Mouse (Mus musculus) G1E (cell line): Measurements from ENCODE around the gene Mau2.
"Not testable (repeated sequence)": the region's sequence is repeated elsewhere in the genome, so short reads cannot be mapped to it uniquely, and the experiment has no call there.

Source experiments
- CTCF ChIP-seq: IDR thresholded peaks from 2 replicates; pipeline ENCODE4 v1.5.1; 2012; ENCODE audit warnings: low read depth, low read length, inconsistent platforms, mixed read lengths
- GATA1 ChIP-seq: IDR thresholded peaks from 2 replicates; pipeline ENCODE4 v1.6.1; 2012; ENCODE audit warnings: borderline replicate concordance, low read length, inconsistent platforms, mixed read lengths
- GATA2 ChIP-seq: IDR thresholded peaks from 2 replicates; pipeline ENCODE4 v1.6.1; 2012; ENCODE audit warnings: low read depth, low read length, inconsistent platforms, borderline replicate concordance
- POLR2AphosphoS5 ChIP-seq: IDR thresholded peaks from 2 replicates; pipeline ENCODE4 v1.6.1; 2012; ENCODE audit warnings: low read depth, low read length, inconsistent platforms; ENCODE audit not compliant: insufficient replicate concordance
- TAL1 ChIP-seq: conservative IDR thresholded peaks from 2 replicates; pipeline ENCODE4 v1.6.1; 2012; ENCODE audit warnings: low read depth, low read length, inconsistent platforms, mixed read lengths

- TF ChIP-seq CTCF, TAL1, POLR2AphosphoS5, GATA1, GATA2: not testable (repeated sequence)
Observed at GRCm38 (mm10) chr8:70050434-70050833, 7.9 kb upstream of the Mau2 start.
